Mouse (Mus musculus): ENCODE measurements around the gene Med29. TPM values are rescaled to one million over a fixed set of nuclear protein-coding genes. Genes with fewer than 3 reads are reported as not detected.

Gene Med29
- 129 and 135 TPM in 2 replicates for polyA plus RNA-seq (2012; rRNA removed)

- peak within 1 kb of the TSS; percentile 79 for H3K27ac ChIP-seq (ENCODE audit: control insufficient read depth, insufficient read depth, low read depth, low read length)
- peaks cover 6% of the 10 kb centered on the region for H3K4me1 ChIP-seq (ENCODE audit: control insufficient read depth, insufficient read depth, low read length)
- H3K27me3 ChIP-seq (ENCODE audit: control insufficient read depth, insufficient read depth, low read length): no peaks in the 10 kb centered on the region
- TF ChIP-seq POLR2A (IDR thresholded peaks at IDR 0.05; ENCODE audit: control insufficient read depth, low read depth, low read length): peak; percentile 99
- TF ChIP-seq CTCF (IDR thresholded peaks at IDR 0.05; ENCODE audit: control insufficient read depth, insufficient read depth, insufficient replicate concordance, low read depth, low read length): peak; percentile 16; the same call in 1 of the 2 replicates
- no peaks in the 10 kb centered on the region for H3K36me3 ChIP-seq (ENCODE audit: control insufficient read depth, insufficient read depth, low read length)
- H3K4me3 ChIP-seq (ENCODE audit: control insufficient read depth, low read depth, low read length): peak within 1 kb of the TSS; percentile 95
Observed at GRCm38 (mm10) chr7:28392429-28393271, at the start of gene Med29, which contains the start of gene Paf1. Gene Med29 (minus strand): TSS chr7:28392708. Gene Paf1 (plus strand): TSS chr7:28392951.

- Histone ChIP-seq H3K4me3 (ENCODE audit: control insufficient read depth, low read depth, low read length) (no peak overlapping the region; the same call in 1 of the 2 replicates), H3K36me3 (ENCODE audit: control insufficient read depth, insufficient read depth, low read length) (no peaks in the 10 kb centered on the region), H3K27ac (ENCODE audit: control insufficient read depth, insufficient read depth, low read depth, low read length) (no peak overlapping the region), H3K4me1 (ENCODE audit: control insufficient read depth, insufficient read depth, low read length) (peaks cover 9% of the 10 kb centered on the region), H3K27me3 (ENCODE audit: control insufficient read depth, insufficient read depth, low read length) (no peaks in the 10 kb centered on the region)
- TF ChIP-seq POLR2A (IDR thresholded peaks at IDR 0.05; ENCODE audit: control insufficient read depth, low read depth, low read length) (no peak), CTCF (IDR thresholded peaks at IDR 0.05; ENCODE audit: control insufficient read depth, insufficient read depth, insufficient replicate concordance, low read depth, low read length) (no peak)
Observed at GRCm38 (mm10) chr7:28441776-28442485, 49.4 kb upstream of the Med29 start.

DNA sequence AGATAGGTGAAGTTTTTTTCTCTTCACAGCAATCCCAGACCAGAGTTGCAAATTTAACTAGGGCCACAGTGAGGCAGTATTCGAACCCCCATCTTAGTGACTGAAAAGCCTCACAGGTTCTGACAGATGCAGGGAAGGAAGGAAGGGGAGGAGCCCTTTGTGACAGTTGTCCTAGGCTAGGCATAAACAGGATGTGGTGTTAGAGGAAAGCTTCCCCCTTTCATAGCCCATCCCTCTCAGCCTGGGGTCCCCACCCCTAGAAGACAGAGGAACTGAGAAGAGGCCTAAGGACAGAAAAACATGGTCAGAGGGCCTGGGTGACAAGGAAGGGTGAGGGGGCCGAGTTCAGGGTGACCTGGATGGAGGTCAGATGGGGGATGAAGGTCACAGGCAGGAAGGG is 48.2 kb upstream of the Med29 start:
- peak overlapping the region; percentile 51 for H3K27ac ChIP-seq (ENCODE audit: control insufficient read depth, insufficient read depth, low read depth, low read length)
- H3K4me3 ChIP-seq (ENCODE audit: control insufficient read depth, low read depth, low read length): peak overlapping the region; percentile 10; the same call in 1 of the 2 replicates

DNA sequence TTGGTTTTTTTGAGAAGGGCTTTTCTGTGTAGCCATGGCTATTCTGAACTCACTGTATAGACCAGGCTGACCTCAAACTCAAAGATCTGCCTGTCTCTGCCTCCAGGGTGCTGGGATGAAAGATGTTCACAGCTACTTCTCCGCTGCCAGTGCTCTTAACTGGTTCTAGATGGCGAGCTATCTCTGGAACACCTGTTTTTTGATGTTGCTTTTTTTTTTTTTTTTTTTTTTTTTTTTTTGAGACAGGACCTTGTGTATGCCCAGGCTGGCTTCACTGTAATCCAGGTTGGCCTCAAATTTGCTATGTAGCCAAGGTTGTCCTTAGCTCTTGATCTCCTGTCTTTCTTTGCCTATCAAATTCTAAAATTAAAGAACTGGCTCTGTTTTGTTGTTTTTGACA is 46.3 kb upstream of the Med29 start:
- Histone ChIP-seq H3K36me3 (ENCODE audit: control insufficient read depth, insufficient read depth, low read length) (no peaks in the 10 kb centered on the region), H3K27ac (ENCODE audit: control insufficient read depth, insufficient read depth, low read depth, low read length) (no peak overlapping the region), H3K4me1 (ENCODE audit: control insufficient read depth, insufficient read depth, low read length) (peaks cover 7% of the 10 kb centered on the region), H3K27me3 (ENCODE audit: control insufficient read depth, insufficient read depth, low read length) (no peaks in the 10 kb centered on the region), H3K4me3 (ENCODE audit: control insufficient read depth, low read depth, low read length) (no peak overlapping the region)
- TF ChIP-seq POLR2A (IDR thresholded peaks at IDR 0.05; ENCODE audit: control insufficient read depth, low read depth, low read length): no peak
- TF ChIP-seq CTCF (IDR thresholded peaks at IDR 0.05; ENCODE audit: control insufficient read depth, insufficient read depth, insufficient replicate concordance, low read depth, low read length): no peak

More for the DNA sequence above, 48.2 kb upstream of the Med29 start:
- TF ChIP-seq CTCF (IDR thresholded peaks at IDR 0.05; ENCODE audit: control insufficient read depth, insufficient read depth, insufficient replicate concordance, low read depth, low read length): no peak
- TF ChIP-seq POLR2A (IDR thresholded peaks at IDR 0.05; ENCODE audit: control insufficient read depth, low read depth, low read length): no peak
- Histone ChIP-seq H3K27me3 (ENCODE audit: control insufficient read depth, insufficient read depth, low read length) (no peaks in the 10 kb centered on the region), H3K36me3 (ENCODE audit: control insufficient read depth, insufficient read depth, low read length) (no peaks in the 10 kb centered on the region), H3K4me1 (ENCODE audit: control insufficient read depth, insufficient read depth, low read length) (peaks cover 7% of the 10 kb centered on the region)

DNA sequence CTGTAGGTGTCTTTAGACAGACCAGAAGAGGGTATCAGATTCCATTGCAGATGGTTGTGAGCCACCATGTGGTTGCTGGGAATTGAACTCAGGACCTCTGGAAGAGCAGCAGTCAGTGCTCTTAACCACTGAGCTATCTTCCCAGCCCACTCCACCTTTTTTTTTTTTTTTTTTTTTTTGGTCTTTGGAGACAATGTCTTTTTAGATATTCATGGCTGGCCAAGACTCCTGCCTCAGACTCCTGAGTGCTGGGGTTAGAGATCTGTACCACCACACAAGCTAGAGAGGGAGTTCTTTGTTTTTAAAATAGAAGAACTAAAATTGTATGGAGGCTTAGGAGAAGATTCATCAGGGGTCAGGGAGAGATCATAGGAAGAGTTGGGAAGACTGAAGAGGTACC is 45.5 kb upstream of the Med29 start:
- TF ChIP-seq POLR2A (IDR thresholded peaks at IDR 0.05; ENCODE audit: control insufficient read depth, low read depth, low read length) (no peak), CTCF (IDR thresholded peaks at IDR 0.05; ENCODE audit: control insufficient read depth, insufficient read depth, insufficient replicate concordance, low read depth, low read length) (no peak)
- Histone ChIP-seq H3K27ac (ENCODE audit: control insufficient read depth, insufficient read depth, low read depth, low read length) (no peak overlapping the region), H3K27me3 (ENCODE audit: control insufficient read depth, insufficient read depth, low read length) (no peaks in the 10 kb centered on the region), H3K36me3 (ENCODE audit: control insufficient read depth, insufficient read depth, low read length) (no peaks in the 10 kb centered on the region), H3K4me1 (ENCODE audit: control insufficient read depth, insufficient read depth, low read length) (peaks cover 7% of the 10 kb centered on the region), H3K4me3 (ENCODE audit: control insufficient read depth, low read depth, low read length) (peak overlapping the region; percentile 96)

GRCm38 (mm10) chr7:28436932-28437570 is 44.5 kb upstream of the Med29 start, which contains the start of gene Gmfg:
Gene Gmfg (plus strand): TSS chr7:28437447.
- Histone ChIP-seq H3K27me3 (ENCODE audit: control insufficient read depth, insufficient read depth, low read length) (no peaks in the 10 kb centered on the region), H3K4me1 (ENCODE audit: control insufficient read depth, insufficient read depth, low read length) (peaks cover 7% of the 10 kb centered on the region), H3K27ac (ENCODE audit: control insufficient read depth, insufficient read depth, low read depth, low read length) (peak within 1 kb of the TSS; percentile 84), H3K36me3 (ENCODE audit: control insufficient read depth, insufficient read depth, low read length) (no peaks in the 10 kb centered on the region), H3K4me3 (ENCODE audit: control insufficient read depth, low read depth, low read length) (peak within 1 kb of the TSS; percentile 96)
- TF ChIP-seq CTCF (IDR thresholded peaks at IDR 0.05; ENCODE audit: control insufficient read depth, insufficient read depth, insufficient replicate concordance, low read depth, low read length): peak; percentile 51; the same call in 1 of the 2 replicates
- no peak for TF ChIP-seq POLR2A (IDR thresholded peaks at IDR 0.05; ENCODE audit: control insufficient read depth, low read depth, low read length)
